Mouse (Mus musculus) forebrain, embryonic 13.5 days (tissue): ENCODE measurements around the gene H2al1c. TPM values are rescaled to one million over a fixed set of nuclear protein-coding genes. Genes with fewer than 3 reads are reported as not detected.
A peak's percentile ranks its signal among the peaks of the same experiment; 100 is the strongest.
"Not testable (repeated sequence)": the region's sequence is repeated elsewhere in the genome, so short reads cannot be mapped to it uniquely, and the experiment has no call there.

ENCODE experiments used
- ATAC-seq: fragments of 200-750 bp; cut with Nextera tagmentation; 2 replicates; pipeline ENCODE4 v1.8.0; 2017
- H3K27ac ChIP-seq: fragments of 300-500 bp; sonication (generic); 2 replicates; pipeline ENCODE4 v1.5.1; 2015; ENCODE audit warnings: inconsistent platforms, mild to moderate bottlenecking, moderate library complexity
- H3K27me3 ChIP-seq: fragments of 300-500 bp; sonication (generic); 2 replicates; pipeline ENCODE4 v1.6.1; 2015; ENCODE audit warnings: mild to moderate bottlenecking, inconsistent platforms
- H3K36me3 ChIP-seq: fragments of 300-500 bp; sonication (generic); 2 replicates; pipeline ENCODE4 v1.6.1; 2015; ENCODE audit warnings: mild to moderate bottlenecking, inconsistent platforms; ENCODE audit not compliant: poor library complexity, severe bottlenecking
- H3K4me1 ChIP-seq: fragments of 300-500 bp; sonication (generic); 2 replicates; pipeline ENCODE4 v1.6.1; 2015; ENCODE audit warnings: inconsistent platforms
- H3K4me2 ChIP-seq: fragments of 300-500 bp; sonication (generic); 2 replicates; pipeline ENCODE4 v1.6.1; 2015; ENCODE audit warnings: inconsistent platforms, mild to moderate bottlenecking, moderate library complexity
- H3K4me3 ChIP-seq: fragments of 300-500 bp; sonication (generic); 2 replicates; pipeline ENCODE4 v1.5.1; 2015; ENCODE audit warnings: mild to moderate bottlenecking, inconsistent platforms
- H3K9ac ChIP-seq: fragments of 300-500 bp; sonication (generic); 2 replicates; pipeline ENCODE4 v1.6.1; 2015; ENCODE audit warnings: mild to moderate bottlenecking, inconsistent platforms
- H3K9me3 ChIP-seq: fragments of 300-500 bp; sonication (generic); replicated peaks from 2 replicates; pipeline ENCODE4 v1.6.1; 2016; ENCODE audit warnings: inconsistent platforms
- WGBS: fragments of 180-500 bp; shearing (Covaris S2); methylation state at CpG from one replicate; pipeline ENCODE4 v1.1.7; 2015; 5-methylcytosine and 5-hydroxymethylcytosine counted together
- polyA plus RNA-seq: library from polyadenylated mRNA; unstranded; fragments of >200 nt; fragmentation: Nextera tagmentation; extraction: Ambion mirVana; gene quantifications from 2 replicates; pipeline ENCODE4 v1.2.1, GENCODE M21; 2015

H2al1c gene
- polyA plus RNA-seq, result not detected in 2 replicates

DNA sequence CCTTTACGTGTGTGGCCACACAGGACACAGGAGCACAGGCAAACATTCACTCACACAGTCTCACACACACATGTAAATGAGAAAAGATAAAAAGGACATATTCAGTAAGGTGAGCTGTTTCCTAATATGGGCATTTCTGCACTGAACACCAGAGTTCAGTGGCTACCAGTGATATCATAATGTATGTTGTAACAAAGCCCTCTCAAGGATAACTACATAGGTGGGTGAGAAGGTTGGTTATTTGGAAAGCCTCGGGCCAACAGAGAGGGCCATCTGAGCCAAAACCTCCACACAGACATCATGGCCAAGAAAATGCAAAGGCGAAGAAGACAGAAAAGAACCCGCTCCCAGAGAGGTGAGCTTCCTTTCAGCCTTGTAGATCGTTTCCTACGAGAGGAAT is at the start of gene H2al1c:
Gene H2al1c (plus strand): TSS at position 301 of the 400 bp plus-strand sequence.
- WGBS, result 82% methylated on average over 1 of the region's 6 CpGs
- H3K9ac ChIP-seq, H3K27me3 ChIP-seq, H3K4me1 ChIP-seq, H3K9me3 ChIP-seq, H3K27ac ChIP-seq, ATAC-seq, H3K36me3 ChIP-seq, H3K4me2 ChIP-seq, H3K4me3 ChIP-seq: not testable (repeated sequence)

DNA sequence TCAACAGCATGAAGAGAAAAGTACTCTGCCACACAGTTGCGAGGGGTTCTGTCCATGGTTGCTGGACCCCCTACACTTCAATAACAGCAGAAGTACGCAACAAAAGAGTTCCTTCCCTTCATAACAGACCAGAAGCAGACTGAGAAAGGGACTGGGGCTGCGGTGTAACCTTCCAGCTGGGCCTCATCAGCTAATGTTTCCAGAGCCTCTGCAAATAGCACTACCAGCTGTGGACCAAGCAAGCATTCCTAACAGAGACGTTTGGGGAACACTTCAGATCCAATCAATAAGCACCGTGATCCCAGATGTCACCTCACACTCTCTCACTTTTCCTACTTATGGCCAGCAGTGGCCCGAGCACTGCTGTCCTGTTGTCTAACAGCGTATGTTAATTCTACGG is 40.5 kb upstream of the H2al1c start:
- ATAC-seq, result no peak
- no peaks in the 10 kb centered on the region for H3K9me3 ChIP-seq
- no peak overlapping the region for H3K4me2 ChIP-seq
- no peaks in the 10 kb centered on the region for H3K27me3 ChIP-seq
- H3K36me3 ChIP-seq, result no peaks in the 10 kb centered on the region
- H3K4me1 ChIP-seq, result 0 out of 2 replicates have a peak, but pooled peaks cover 4% of the 10 kb centered on the region
- WGBS, result 80% methylated on average over 8 of the region's 8 CpGs
- no peak overlapping the region for H3K27ac ChIP-seq
- H3K9ac ChIP-seq, result no peak overlapping the region
- H3K4me3 ChIP-seq, result no peak overlapping the region

DNA sequence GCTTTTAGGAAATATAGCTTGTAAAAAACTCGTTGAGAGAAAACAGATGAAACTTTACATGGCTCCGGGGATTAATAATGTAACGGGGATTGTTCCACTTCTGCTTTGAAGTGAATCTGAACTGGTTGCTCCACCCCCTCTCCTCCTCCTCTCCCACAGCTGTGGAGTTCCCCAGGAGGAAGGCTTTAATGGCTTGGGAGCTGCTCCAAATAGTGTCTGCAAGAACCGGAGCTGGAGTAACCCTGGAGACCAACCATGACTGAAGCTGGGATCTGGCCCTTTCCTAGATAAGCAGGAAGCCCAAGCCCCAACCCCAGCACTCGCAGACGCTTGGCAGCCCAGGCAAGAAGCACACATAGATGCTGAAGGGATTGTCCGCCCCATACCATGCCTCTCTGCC is 37.7 kb upstream of the H2al1c start:
- ATAC-seq, result no peak
- Histone ChIP-seq H3K4me2 (no peak overlapping the region), H3K9ac (no peak overlapping the region), H3K27ac (no peak overlapping the region), H3K4me3 (no peak overlapping the region), H3K36me3 (no peaks in the 10 kb centered on the region), H3K27me3 (no peaks in the 10 kb centered on the region), H3K9me3 (no peaks in the 10 kb centered on the region), H3K4me1 (0 out of 2 replicates have a peak, but pooled peaks cover 4% of the 10 kb centered on the region)
- 58% methylated on average over 7 of the region's 7 CpGs for WGBS

DNA sequence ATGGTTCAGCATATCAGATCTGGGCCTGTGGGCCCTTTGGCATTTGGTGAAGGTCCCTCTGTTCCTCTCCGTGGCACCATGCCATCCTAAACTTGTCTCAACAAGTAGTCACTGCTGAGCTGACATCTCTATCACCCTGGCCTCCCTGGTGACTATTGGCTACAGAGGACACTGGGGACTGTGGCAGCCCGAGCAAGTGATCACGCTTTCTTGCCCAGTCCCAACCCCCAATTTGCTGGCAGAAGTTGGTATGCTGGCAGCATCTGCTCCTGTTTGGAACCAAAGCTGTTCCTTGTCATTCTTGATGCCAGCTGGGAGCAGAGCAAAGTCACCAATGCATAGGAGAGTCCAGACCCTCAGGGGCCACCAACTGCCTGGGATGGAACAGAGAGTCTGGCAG is 36.4 kb upstream of the H2al1c start:
- H3K9ac ChIP-seq, result no peak overlapping the region
- H3K4me3 ChIP-seq, result no peak overlapping the region
- peak; percentile 50; the same call in 1 of the 2 replicates for ATAC-seq
- H3K4me1 ChIP-seq, result 0 out of 2 replicates have a peak, but pooled peaks cover 4% of the 10 kb centered on the region
- H3K9me3 ChIP-seq, result no peaks in the 10 kb centered on the region
- no peak overlapping the region for H3K4me2 ChIP-seq
- 90% methylated on average over 3 of the region's 3 CpGs for WGBS
- no peaks in the 10 kb centered on the region for H3K27me3 ChIP-seq
- H3K36me3 ChIP-seq, result no peaks in the 10 kb centered on the region
- no peak overlapping the region for H3K27ac ChIP-seq

DNA sequence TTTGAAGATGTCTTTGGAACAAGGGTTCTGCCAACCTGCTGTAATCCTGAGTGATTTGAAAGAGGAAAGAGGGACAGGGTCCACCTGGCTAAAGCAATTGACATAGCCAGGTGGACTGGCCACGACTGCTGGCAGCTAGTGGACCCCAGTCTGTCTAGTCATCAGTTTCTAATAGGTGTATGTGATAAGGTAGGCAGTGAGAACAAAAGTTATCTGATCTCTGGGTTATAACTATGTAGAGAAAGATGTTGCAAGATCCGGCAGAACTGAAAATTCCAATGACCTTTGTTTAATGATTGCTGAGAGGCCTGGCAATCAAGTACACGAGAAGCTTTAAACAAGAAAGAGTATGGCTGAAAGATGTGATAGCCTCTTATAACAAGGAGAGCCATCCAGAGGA is 32.3 kb upstream of the H2al1c start:
- no peak for ATAC-seq
- Histone ChIP-seq H3K9me3 (no peaks in the 10 kb centered on the region), H3K4me1 (no peaks in the 10 kb centered on the region), H3K27ac (no peak overlapping the region), H3K36me3 (no peaks in the 10 kb centered on the region), H3K9ac (no peak overlapping the region), H3K4me2 (no peak overlapping the region), H3K27me3 (no peaks in the 10 kb centered on the region), H3K4me3 (no peak overlapping the region)
- 88% methylated on average over 3 of the region's 3 CpGs for WGBS

DNA sequence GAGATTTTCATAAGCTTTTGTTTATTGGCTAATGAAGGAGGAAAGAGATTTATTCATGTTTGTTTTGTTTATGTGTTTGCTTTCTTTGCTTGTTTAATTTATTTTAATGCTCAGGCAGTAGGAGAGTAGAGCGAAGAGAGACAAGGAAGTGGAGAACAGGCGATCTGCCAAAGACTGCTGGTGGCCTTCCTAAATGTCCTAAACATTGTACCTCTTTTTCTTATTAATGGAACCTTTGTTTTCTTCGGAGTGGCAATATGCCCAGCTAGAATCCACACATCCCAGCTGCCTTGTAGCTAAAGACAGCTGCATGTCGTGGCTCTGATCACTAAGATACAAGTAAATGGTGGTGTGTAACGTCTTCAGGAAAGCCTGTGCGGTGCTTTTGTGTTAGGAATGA is 28.4 kb upstream of the H2al1c start:
- Histone ChIP-seq H3K27me3 (no peaks in the 10 kb centered on the region; the same call in 1 of the 2 replicates), H3K4me2 (no peak overlapping the region), H3K27ac (no peak overlapping the region), H3K36me3 (no peaks in the 10 kb centered on the region), H3K9me3 (no peaks in the 10 kb centered on the region), H3K4me3 (no peak overlapping the region), H3K9ac (no peak overlapping the region), H3K4me1 (no peaks in the 10 kb centered on the region)
- ATAC-seq, result no peak
- 75% methylated on average over 6 of the region's 6 CpGs for WGBS

DNA sequence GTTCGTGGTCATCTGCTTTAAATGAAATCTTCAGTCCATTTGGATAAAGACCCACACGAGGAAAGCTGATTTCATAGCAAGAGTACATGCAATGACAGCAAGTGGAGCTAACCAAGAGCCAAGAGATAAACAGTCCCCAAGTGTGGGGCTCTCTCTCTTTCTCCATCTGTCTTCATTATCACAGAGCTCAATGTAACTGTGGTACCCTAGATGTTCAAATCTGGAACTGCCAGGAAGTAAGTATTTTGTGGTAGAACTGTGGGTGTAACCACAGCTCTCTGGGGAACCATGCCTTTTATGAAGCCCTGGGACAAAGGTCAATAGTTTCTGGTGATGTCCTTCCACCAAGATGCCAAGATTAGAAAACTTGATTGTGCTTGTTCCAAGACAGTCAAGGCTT is 24.7 kb upstream of the H2al1c start:
- no peaks in the 10 kb centered on the region; the same call in 1 of the 2 replicates for H3K27me3 ChIP-seq
- H3K4me1 ChIP-seq, result no peaks in the 10 kb centered on the region
- WGBS, result 79% methylated on average over 2 of the region's 2 CpGs
- H3K36me3 ChIP-seq, result no peaks in the 10 kb centered on the region
- H3K9ac ChIP-seq, result no peak overlapping the region
- no peak overlapping the region for H3K27ac ChIP-seq
- no peaks in the 10 kb centered on the region for H3K9me3 ChIP-seq
- no peak for ATAC-seq
- no peak overlapping the region for H3K4me2 ChIP-seq
- no peak overlapping the region for H3K4me3 ChIP-seq

DNA sequence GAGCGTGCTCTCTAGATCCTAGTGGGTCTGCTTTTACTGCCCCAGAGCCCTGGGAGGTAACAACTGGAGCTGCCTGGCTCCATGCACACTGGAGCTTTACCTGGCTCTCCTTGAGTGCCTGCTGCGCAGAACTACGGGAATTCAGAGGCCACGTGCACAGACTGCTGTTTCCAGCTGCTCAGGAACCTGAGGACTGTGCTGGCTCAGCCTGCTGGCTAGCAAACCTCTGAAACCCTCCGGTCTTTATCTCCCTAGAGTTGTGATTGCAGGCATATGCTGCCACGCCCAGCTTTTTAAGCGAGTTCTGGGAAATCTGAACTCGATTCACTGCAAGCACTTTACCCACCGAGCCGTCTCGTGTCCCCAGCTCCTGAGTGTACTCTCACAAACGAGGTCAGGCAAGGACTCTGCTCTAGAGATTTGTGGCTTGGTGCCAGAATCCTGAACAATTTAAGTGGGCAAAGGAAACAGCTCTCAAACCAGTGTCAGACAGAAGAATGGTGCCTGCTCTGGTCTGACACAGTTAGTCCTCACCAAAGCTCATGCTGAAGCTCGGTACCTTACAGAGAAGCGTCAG is 17.1 kb upstream of the H2al1c start:
- WGBS, result 75% methylated on average over 14 of the region's 14 CpGs
- Histone ChIP-seq H3K9me3 (no peaks in the 10 kb centered on the region), H3K36me3 (no peaks in the 10 kb centered on the region), H3K27ac (no peak overlapping the region), H3K9ac (no peak overlapping the region), H3K4me1 (no peaks in the 10 kb centered on the region), H3K4me2 (no peak overlapping the region), H3K27me3 (no peaks in the 10 kb centered on the region), H3K4me3 (no peak overlapping the region)
- no peak for ATAC-seq

DNA sequence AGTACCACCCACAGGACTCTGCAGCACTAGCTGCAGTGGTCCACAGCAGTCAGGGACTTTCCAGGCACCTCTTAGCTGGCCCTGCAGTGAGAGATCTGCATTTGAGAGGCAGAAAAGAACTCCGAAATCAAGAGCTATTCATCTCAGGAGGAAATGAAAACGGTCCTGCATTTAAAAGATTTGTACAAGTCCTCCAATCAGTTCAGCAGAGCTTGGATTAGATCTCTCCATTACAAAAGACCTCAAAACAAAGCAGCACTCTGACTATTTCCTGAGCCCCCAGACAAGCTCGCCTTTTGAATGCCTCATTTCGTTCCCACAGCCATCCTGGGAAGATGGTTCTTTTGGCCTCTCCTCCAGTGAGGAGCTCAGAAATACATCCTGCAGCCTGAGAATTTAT is 16.2 kb upstream of the H2al1c start:
- no peak overlapping the region for H3K9ac ChIP-seq
- no peak overlapping the region for H3K4me2 ChIP-seq
- no peaks in the 10 kb centered on the region for H3K4me1 ChIP-seq
- H3K27me3 ChIP-seq, result no peaks in the 10 kb centered on the region
- WGBS, result 38% methylated on average over 4 of the region's 4 CpGs
- H3K9me3 ChIP-seq, result no peaks in the 10 kb centered on the region
- H3K4me3 ChIP-seq, result no peak overlapping the region
- H3K27ac ChIP-seq, result no peak overlapping the region
- ATAC-seq, result no peak
- H3K36me3 ChIP-seq, result no peaks in the 10 kb centered on the region

DNA sequence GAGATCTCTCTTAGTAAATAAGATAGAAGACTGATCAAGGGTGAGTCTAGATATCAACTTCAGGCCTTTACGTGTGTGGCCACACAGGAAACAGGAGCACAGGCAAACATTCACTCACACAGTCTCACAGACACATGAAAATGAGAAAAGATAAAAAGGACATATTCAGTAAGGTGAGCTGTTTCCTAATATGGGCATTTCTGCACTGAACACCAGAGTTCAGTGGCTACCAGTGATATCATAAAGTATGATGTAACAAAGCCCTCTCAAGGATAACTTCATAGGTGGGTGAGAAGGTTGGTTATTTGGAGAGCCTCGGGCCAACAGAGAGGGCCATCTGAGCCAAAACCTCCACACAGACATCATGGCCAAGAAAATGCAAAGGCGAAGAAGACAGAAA is 6.5 kb upstream of the H2al1c start, which contains the start of gene H2al1a:
Gene H2al1a (plus strand): TSS at position 301 of the 400 bp plus-strand sequence.
- H3K9me3 ChIP-seq, H3K9ac ChIP-seq, H3K4me2 ChIP-seq, H3K4me1 ChIP-seq, H3K36me3 ChIP-seq, ATAC-seq, H3K27me3 ChIP-seq, H3K27ac ChIP-seq, H3K4me3 ChIP-seq: not testable (repeated sequence)
- no CpG with 5 or more reads among the region's 3 CpGs for WGBS

DNA sequence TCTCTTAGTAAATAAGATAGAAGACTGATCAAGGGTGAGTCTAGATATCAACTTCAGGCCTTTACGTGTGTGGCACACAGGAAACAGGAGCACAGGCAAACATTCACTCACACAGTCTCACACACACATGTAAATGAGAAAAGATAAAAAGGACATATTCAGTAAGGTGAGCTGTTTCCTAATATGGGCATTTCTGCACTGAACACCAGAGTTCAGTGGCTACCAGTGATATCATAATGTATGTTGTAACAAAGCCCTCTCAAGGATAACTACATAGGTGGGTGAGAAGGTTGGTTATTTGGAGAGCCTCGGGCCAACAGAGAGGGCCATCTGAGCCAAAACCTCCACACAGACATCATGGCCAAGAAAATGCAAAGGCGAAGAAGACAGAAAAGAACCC is 3.3 kb upstream of the H2al1c start, which contains the start of gene H2al1b:
Gene H2al1b (plus strand): TSS at position 301 of the 400 bp plus-strand sequence.
- H3K4me2 ChIP-seq, ATAC-seq, H3K36me3 ChIP-seq, H3K9ac ChIP-seq, H3K4me3 ChIP-seq, H3K27ac ChIP-seq, H3K4me1 ChIP-seq, H3K27me3 ChIP-seq, H3K9me3 ChIP-seq: not testable (repeated sequence)
- WGBS, result 90% methylated on average over 1 of the region's 3 CpGs

DNA sequence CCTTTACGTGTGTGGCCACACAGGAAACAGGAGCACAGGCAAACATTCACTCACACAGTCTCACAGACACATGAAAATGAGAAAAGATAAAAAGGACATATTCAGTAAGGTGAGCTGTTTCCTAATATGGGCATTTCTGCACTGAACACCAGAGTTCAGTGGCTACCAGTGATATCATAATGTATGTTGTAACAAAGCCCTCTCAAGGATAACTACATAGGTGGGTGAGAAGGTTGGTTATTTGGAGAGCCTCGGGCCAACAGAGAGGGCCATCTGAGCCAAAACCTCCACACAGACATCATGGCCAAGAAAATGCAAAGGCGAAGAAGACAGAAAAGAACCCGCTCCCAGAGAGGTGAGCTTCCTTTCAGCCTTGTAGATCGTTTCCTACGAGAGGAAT is 3.1 kb downstream of the H2al1c start, which contains the start of gene H2al1d:
Gene H2al1d (plus strand): TSS at position 301 of the 400 bp plus-strand sequence.
- H3K27me3 ChIP-seq, H3K27ac ChIP-seq, H3K9ac ChIP-seq, H3K4me3 ChIP-seq, H3K4me2 ChIP-seq, ATAC-seq, H3K9me3 ChIP-seq, H3K4me1 ChIP-seq, H3K36me3 ChIP-seq: not testable (repeated sequence)
- WGBS, result no CpG with 5 or more reads among the region's 6 CpGs

DNA sequence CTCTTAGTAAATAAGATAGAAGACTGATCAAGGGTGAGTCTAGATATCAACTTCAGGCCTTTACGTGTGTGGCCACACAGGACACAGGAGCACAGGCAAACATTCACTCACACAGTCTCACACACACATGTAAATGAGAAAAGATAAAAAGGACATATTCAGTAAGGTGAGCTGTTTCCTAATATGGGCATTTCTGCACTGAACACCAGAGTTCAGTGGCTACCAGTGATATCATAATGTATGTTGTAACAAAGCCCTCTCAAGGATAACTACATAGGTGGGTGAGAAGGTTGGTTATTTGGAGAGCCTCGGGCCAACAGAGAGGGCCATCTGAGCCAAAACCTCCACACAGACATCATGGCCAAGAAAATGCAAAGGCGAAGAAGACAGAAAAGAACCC is 6.2 kb downstream of the H2al1c start, which contains the start of gene H2al1e:
Gene H2al1e (plus strand): TSS at position 301 of the 400 bp plus-strand sequence.
- not testable (repeated sequence) for H3K27ac ChIP-seq, H3K27me3 ChIP-seq, H3K36me3 ChIP-seq, H3K4me3 ChIP-seq, H3K4me2 ChIP-seq, H3K4me1 ChIP-seq, ATAC-seq, H3K9ac ChIP-seq, H3K9me3 ChIP-seq
- no CpG with 5 or more reads among the region's 3 CpGs for WGBS
